In genomic region chr19:3322261-3322969, GRCm38 (mm10) we compare ENCODE assay signal across 8 mouse cellular contexts. TPM values are rescaled to one million over a fixed set of nuclear protein-coding genes. Genes with fewer than 3 reads are reported as not detected.
DNase-seq lines count a peak whose midpoint lies in the region; ATAC-seq lines count a peak whose summit lies in the region.

TSS of gene Cpt1a (plus strand) at chr19:3322334.

- H3K4me3 ChIP-seq in embryonic facial prominence, embryonic 15.5 days (replicated peaks) = peak within 1 kb of the TSS; percentile 60
- H3K4me3 ChIP-seq in heart, embryonic 14.5 days (ENCODE audit: control insufficient read depth in 1 of 2, insufficient read depth in 1 of 2, low read depth in 1 of 2, low read length in 2 of 2) = peak within 1 kb of the TSS; percentile 73 to 83
- H3K4me3 ChIP-seq in liver, embryonic 15.5 days (replicated peaks) = peak within 1 kb of the TSS; percentile 63
- H3K4me3 ChIP-seq in neural tube, embryonic 11.5 days (ENCODE audit: low read depth, low read length) = peak within 1 kb of the TSS; percentile 34

- H3K9me3 ChIP-seq in embryonic facial prominence, embryonic 15.5 days (replicated peaks) = no peaks in the 10 kb centered on the region
- H3K9me3 ChIP-seq in heart, embryonic 14.5 days (ENCODE audit: control insufficient read depth, low read length) = no peaks in the 10 kb centered on the region
- no peaks in the 10 kb centered on the region for H3K9me3 ChIP-seq in liver, embryonic 15.5 days (replicated peaks)
- H3K9me3 ChIP-seq in neural tube, embryonic 11.5 days (ENCODE audit: control insufficient read depth, low read length) = no peaks in the 10 kb centered on the region

- H3K9ac ChIP-seq in embryonic facial prominence, embryonic 15.5 days = peak within 1 kb of the TSS; percentile 42
- H3K9ac ChIP-seq in heart, embryonic 14.5 days (ENCODE audit: low read length) = peak within 1 kb of the TSS; percentile 87
- H3K9ac ChIP-seq in liver, embryonic 15.5 days = peak within 1 kb of the TSS; percentile 62
- peak within 1 kb of the TSS; percentile 33; the same call in 1 of the 2 replicates for H3K9ac ChIP-seq in neural tube, embryonic 11.5 days (ENCODE audit: low read length)

- peak within 1 kb of the TSS; percentile 39; the same call in 1 of the 2 replicates for H3K27ac ChIP-seq in embryonic facial prominence, embryonic 15.5 days (replicated peaks)
- H3K27ac ChIP-seq in heart, embryonic 14.5 days (replicated peaks in 1 of 2; ENCODE audit: control insufficient read depth in 1 of 2, insufficient read depth in 1 of 2, low read depth in 2 of 2, low read length in 2 of 2) = peak within 1 kb of the TSS; percentile 34 to 98
- peak within 1 kb of the TSS; percentile 65 for H3K27ac ChIP-seq in liver, embryonic 15.5 days (replicated peaks)
- H3K27ac ChIP-seq in neural tube, embryonic 11.5 days (ENCODE audit: low read depth, low read length) = no peak within 1 kb of the TSS

- peak; percentile 82 for DNase-seq in CD4-positive, CD25-positive, alpha-beta regulatory T cell, adult 2 months (ENCODE audit: low read depth, low spot score)
- DNase-seq in adrenal gland, adult 18-20 months (ENCODE audit: low spot score in 2 of 2) = peak; percentile 57 to 58
- peak; percentile 75 for DNase-seq in kidney, postnatal 10 days
- DNase-seq in neural tube, embryonic 11.5 days (ENCODE audit: low spot score) = peak; percentile 29
- DNase-seq in thymus, postnatal 10 days (ENCODE audit: low spot score in 2 of 2) = peak; percentile 36 to 57

- no peaks in the 10 kb centered on the region for H3K27me3 ChIP-seq in embryonic facial prominence, embryonic 15.5 days
- H3K27me3 ChIP-seq in heart, embryonic 14.5 days (ENCODE audit: control insufficient read depth, insufficient read depth, low read length) = no peaks in the 10 kb centered on the region
- no peaks in the 10 kb centered on the region for H3K27me3 ChIP-seq in liver, embryonic 15.5 days
- peaks cover 25% of the 10 kb centered on the region for H3K27me3 ChIP-seq in neural tube, embryonic 11.5 days (ENCODE audit: control insufficient read depth, insufficient read depth, low read length)

- 2% methylated on average over 26 of the region's 26 CpGs for WGBS in embryonic facial prominence, embryonic 15.5 days
- 3% methylated on average over 26 of the region's 26 CpGs for WGBS in heart, embryonic 14.5 days
- 2% methylated on average over 26 of the region's 26 CpGs for WGBS in liver, embryonic 15.5 days (ENCODE audit: insufficient replicate concordance)
- 4% methylated on average over 26 of the region's 26 CpGs for WGBS in neural tube, embryonic 11.5 days

- ATAC-seq in embryonic facial prominence, embryonic 15.5 days (ENCODE audit: insufficient number of reproducible peaks, low FRiP score, low TSS enrichment, low read depth) = no peak
- 0 out of 2 replicates have a peak, but pooled peaks have one; percentile 27 for ATAC-seq in heart, embryonic 14.5 days (ENCODE audit: insufficient number of reproducible peaks, insufficient read depth, low FRiP score, low read depth)
- ATAC-seq in liver, embryonic 15.5 days (ENCODE audit: insufficient read depth) = 0 out of 2 replicates have a peak, but pooled peaks have one; percentile 4
- ATAC-seq in neural tube, embryonic 11.5 days (ENCODE audit: insufficient read depth, low FRiP score, low TSS enrichment) = no peak

- H3K4me1 ChIP-seq in embryonic facial prominence, embryonic 15.5 days = peaks cover 38% of the 10 kb centered on the region
- peaks cover 25 to 28% of the 10 kb centered on the region in 2 experiments for H3K4me1 ChIP-seq in heart, embryonic 14.5 days (ENCODE audit: control insufficient read depth in 2 of 2, insufficient read depth in 2 of 2, low read length in 2 of 2)
- H3K4me1 ChIP-seq in liver, embryonic 15.5 days (replicated peaks) = peaks cover 73% of the 10 kb centered on the region
- H3K4me1 ChIP-seq in neural tube, embryonic 11.5 days (ENCODE audit: control insufficient read depth, insufficient read depth, low read length) = peaks cover 8% of the 10 kb centered on the region; the same call in 1 of the 2 replicates

- peak within 1 kb of the TSS; percentile 92 for H3K4me2 ChIP-seq in embryonic facial prominence, embryonic 15.5 days (replicated peaks)
- peak within 1 kb of the TSS; percentile 99 for H3K4me2 ChIP-seq in heart, embryonic 14.5 days (ENCODE audit: low read length)
- H3K4me2 ChIP-seq in liver, embryonic 15.5 days = peak within 1 kb of the TSS; percentile 95
- H3K4me2 ChIP-seq in neural tube, embryonic 11.5 days (ENCODE audit: low read depth) = peak within 1 kb of the TSS; percentile 78

- H3K36me3 ChIP-seq in embryonic facial prominence, embryonic 15.5 days = no peaks in the 10 kb centered on the region
- no peaks in the 10 kb centered on the region for H3K36me3 ChIP-seq in heart, embryonic 14.5 days (ENCODE audit: control insufficient read depth, insufficient read depth, low read length)
- H3K36me3 ChIP-seq in liver, embryonic 15.5 days (replicated peaks) = no peaks in the 10 kb centered on the region
- H3K36me3 ChIP-seq in neural tube, embryonic 11.5 days (ENCODE audit: control insufficient read depth, insufficient read depth, low read length) = no peaks in the 10 kb centered on the region

RNA-seq across cellular contexts. Expression of gene Cpt1a, which starts in this region (rescaled TPM):
- total RNA-seq in adrenal gland, adult 18-20 months (2021) = 100 to 1,000 TPM; 135 to 368 TPM
- polyA plus RNA-seq in embryonic facial prominence, embryonic 15.5 days (2015; fragmentation: Nextera tagmentation; extraction: Ambion mirVana) = 15.5 and 18.2 TPM in 2 replicates
- 29.2 and 34.9 TPM in 2 replicates for polyA plus RNA-seq in heart, embryonic 14.5 days (2014; fragmentation: Nextera tagmentation; extraction: Ambion mirVana)
- polyA plus RNA-seq in liver, embryonic 15.5 days (2015; fragmentation: Nextera tagmentation; extraction: Ambion mirVana) = 5.8 and 6.8 TPM in 2 replicates
- polyA plus RNA-seq in neural tube, embryonic 11.5 days (2014; fragmentation: Nextera tagmentation; extraction: Ambion mirVana) = 6.6 and 8.0 TPM in 2 replicates

Comparison
In these comparisons a context has a peak if more than half of its experiments do, and no peak if none do; other contexts are left out.
1. DNase-seq: peak in every context shown above with its lines; median percentile 82 in CD4-positive, CD25-positive, alpha-beta regulatory T cell, adult 2 months; 75 in kidney, postnatal 10 days; 58 in adrenal gland, adult 18-20 months; 46 in thymus, postnatal 10 days; 29 in neural tube, embryonic 11.5 days.
2. ATAC-seq: peak in heart, embryonic 14.5 days (single experiment) and liver, embryonic 15.5 days (single experiment); none in embryonic facial prominence, embryonic 15.5 days (single experiment) and neural tube, embryonic 11.5 days (single experiment).
3. H3K9ac ChIP-seq: peak in every context shown above with its lines; median percentile 87 in heart, embryonic 14.5 days; 62 in liver, embryonic 15.5 days; 42 in embryonic facial prominence, embryonic 15.5 days; 33 in neural tube, embryonic 11.5 days.
4. Peak in every context shown above with its lines, with median percentiles within 50 percentile points of each other: H3K4me2 ChIP-seq and H3K4me3 ChIP-seq.